Mouse (Mus musculus) cortical plate, adult 2 months (tissue): ENCODE data around the gene Arpc2. TPM values are rescaled to one million over a fixed set of nuclear protein-coding genes. Genes with fewer than 3 reads are reported as not detected.

Experiments
- H3K27ac ChIP-seq: fragments of 200-500 bp; 2 replicates; pipeline ENCODE4 v1.5.1; 2012; ENCODE audit warnings: low read length, control low read depth, inconsistent platforms; ENCODE audit not compliant: insufficient read depth
- H3K4me1 ChIP-seq: fragments of 200-500 bp; 2 replicates; pipeline ENCODE4 v1.6.1; 2011; ENCODE audit warnings: low read length; ENCODE audit not compliant: control insufficient read depth, insufficient read depth
- H3K4me3 ChIP-seq: fragments of 200-500 bp; 2 replicates; pipeline ENCODE4 v1.5.1; 2011; ENCODE audit warnings: mild to moderate bottlenecking, low read length, control low read depth; ENCODE audit not compliant: insufficient read depth
- CTCF ChIP-seq: fragments of 200-500 bp; IDR thresholded peaks from 2 replicates; pipeline ENCODE4 v1.5.1; 2011; ENCODE audit warnings: mild to moderate bottlenecking, control low read depth, low read length; ENCODE audit not compliant: insufficient read depth; ENCODE audit errors: extremely low read depth
- POLR2A ChIP-seq: fragments of 200-500 bp; IDR thresholded peaks from 2 replicates; pipeline ENCODE4 v1.6.1; 2011; ENCODE audit warnings: mild to moderate bottlenecking, low read length, control low read depth; ENCODE audit not compliant: insufficient read depth; ENCODE audit errors: extremely low read depth
- polyA plus RNA-seq: library from polyadenylated mRNA; depleted of rRNA; stranded (reverse); fragments of >200 nt; gene quantifications from 2 replicates; pipeline ENCODE4 v1.2.3, GENCODE M21; 2012

The Arpc2 gene
- polyA plus RNA-seq, 1 experiment: 232 TPM

DNA sequence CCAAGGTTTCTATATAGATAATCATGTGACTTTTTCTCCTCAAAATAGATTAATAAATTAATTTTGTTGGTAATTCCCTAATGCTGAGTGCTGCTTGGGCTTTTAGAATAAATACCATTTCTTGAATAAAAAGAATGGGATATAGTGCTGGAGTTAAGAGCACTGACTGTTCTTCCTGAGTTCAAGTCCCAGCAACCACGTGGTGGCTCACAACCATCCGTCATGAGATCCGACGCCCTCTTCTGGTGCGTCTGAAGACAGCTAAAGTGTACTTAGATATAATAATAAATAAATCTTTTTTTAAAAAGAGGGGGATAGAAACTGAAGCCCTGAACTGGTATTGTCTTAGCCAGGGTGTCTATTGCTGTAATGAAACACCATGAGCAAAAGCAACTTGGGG, 32.4 kb upstream of the Arpc2 start:
- H3K4me3 ChIP-seq: no peak overlapping the region
- peaks cover 3% of the 10 kb centered on the region; the same call in 1 of the 2 replicates for H3K4me1 ChIP-seq
- no peak for TF ChIP-seq CTCF
- no peak for TF ChIP-seq POLR2A
- H3K27ac ChIP-seq: no peak overlapping the region

DNA sequence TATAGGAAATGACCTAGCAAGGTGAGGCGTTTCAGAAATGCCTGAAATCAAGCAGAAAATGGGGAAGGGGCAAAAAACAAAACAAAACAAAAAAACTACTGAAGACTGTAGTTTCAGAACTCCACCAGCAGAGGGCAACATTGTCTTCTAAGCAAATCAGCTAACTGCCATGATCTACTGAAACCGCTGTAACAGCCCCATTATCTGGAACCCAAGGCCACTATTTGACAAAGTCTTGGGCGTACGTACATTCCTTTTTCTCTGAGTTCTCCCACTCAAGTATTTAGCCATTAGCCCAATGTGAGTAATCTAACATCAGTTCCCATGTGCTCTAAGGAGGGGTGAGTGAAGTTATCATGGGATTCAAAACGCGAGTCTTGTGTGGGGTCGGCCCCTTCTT, 30.0 kb upstream of the Arpc2 start:
- TF ChIP-seq POLR2A: no peak
- peak; percentile 54 for TF ChIP-seq CTCF
- H3K4me1 ChIP-seq: peaks cover 3% of the 10 kb centered on the region; the same call in 1 of the 2 replicates

GRCm38 (mm10) chr1:74206642-74207041, 29.2 kb upstream of the Arpc2 start:
- Histone ChIP-seq H3K4me3 (no peak overlapping the region), H3K4me1 (peaks cover 3% of the 10 kb centered on the region; the same call in 1 of the 2 replicates), H3K27ac (no peak overlapping the region)
- TF ChIP-seq CTCF (no peak), POLR2A (no peak)

More for the DNA sequence above, 30.0 kb upstream of the Arpc2 start:
- no peak overlapping the region for H3K4me3 ChIP-seq
- H3K27ac ChIP-seq: no peak overlapping the region

DNA sequence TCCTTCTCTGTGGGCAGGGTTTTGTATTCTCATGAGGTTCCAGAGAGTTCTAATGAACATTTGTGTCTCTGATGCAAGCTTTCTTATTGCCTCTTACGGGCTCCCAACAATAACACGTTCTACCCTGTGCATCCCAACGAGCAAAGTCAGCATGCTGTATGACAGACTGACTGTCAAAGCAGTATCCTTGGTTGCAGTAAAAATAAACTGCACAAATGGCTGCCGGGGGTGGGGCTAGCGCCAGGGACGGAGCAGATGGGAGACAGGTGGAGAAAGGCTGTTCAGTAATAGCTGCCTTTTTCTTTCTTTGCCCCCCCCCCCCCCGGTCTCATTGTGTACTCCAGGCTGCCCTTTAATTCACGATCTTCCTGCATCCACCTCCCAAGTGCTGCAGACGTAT, 28.0 kb upstream of the Arpc2 start:
- Histone ChIP-seq H3K27ac (no peak overlapping the region), H3K4me1 (peaks cover 3% of the 10 kb centered on the region; the same call in 1 of the 2 replicates), H3K4me3 (no peak overlapping the region)
- TF ChIP-seq POLR2A (no peak), CTCF (no peak)

- H3K4me3 ChIP-seq: no peak overlapping the region
- no peak overlapping the region for H3K27ac ChIP-seq
- peaks cover 3% of the 10 kb centered on the region; the same call in 1 of the 2 replicates for H3K4me1 ChIP-seq
- no peak for TF ChIP-seq POLR2A
- TF ChIP-seq CTCF: no peak
Measured at GRCm38 (mm10) chr1:74208941-74209340, 26.9 kb upstream of the Arpc2 start.

DNA sequence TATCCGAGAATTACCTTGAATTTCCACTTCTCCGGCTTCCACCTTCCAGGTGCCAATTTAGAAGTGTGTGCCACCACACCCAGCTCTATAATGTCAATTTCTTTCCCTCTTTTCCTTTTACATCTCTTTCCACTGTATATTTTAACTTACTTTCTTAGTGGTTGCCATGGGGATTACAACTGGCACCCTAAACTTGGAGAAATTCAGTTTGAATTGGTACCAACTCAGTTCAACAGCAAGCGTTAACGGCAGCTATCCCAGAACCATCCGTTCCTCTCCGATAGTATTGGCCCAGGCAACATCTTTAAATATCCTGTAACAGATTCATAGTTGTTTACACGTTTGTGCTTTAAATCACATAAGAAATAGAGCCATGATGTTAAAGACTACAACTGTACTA, 16.0 kb upstream of the Arpc2 start:
- Histone ChIP-seq H3K4me1 (no peaks in the 10 kb centered on the region), H3K27ac (no peak overlapping the region), H3K4me3 (no peak overlapping the region)
- no peak for TF ChIP-seq CTCF
- no peak for TF ChIP-seq POLR2A

DNA sequence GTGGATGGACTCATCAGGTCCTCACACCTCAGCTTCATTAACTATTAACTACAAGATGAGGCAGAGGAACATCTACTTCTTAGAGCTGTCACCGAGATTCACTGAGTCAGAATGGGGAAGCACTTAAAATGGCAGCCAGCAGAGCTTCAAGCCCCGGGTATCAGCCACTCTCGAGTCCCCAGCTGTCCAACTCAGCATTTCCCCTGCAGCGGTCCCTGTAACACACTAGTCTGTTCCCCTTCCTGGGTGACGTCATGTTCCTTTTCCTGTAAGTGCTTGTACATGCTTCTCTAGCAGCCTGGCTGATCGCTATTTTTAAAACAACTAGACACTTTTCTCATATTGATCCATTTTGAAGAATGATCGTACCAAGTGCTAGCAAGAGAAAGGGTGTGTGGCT, 8.6 kb upstream of the Arpc2 start:
- TF ChIP-seq POLR2A: no peak
- TF ChIP-seq CTCF: no peak
- Histone ChIP-seq H3K4me3 (no peak overlapping the region), H3K4me1 (peaks cover 2% of the 10 kb centered on the region), H3K27ac (no peak overlapping the region)

DNA sequence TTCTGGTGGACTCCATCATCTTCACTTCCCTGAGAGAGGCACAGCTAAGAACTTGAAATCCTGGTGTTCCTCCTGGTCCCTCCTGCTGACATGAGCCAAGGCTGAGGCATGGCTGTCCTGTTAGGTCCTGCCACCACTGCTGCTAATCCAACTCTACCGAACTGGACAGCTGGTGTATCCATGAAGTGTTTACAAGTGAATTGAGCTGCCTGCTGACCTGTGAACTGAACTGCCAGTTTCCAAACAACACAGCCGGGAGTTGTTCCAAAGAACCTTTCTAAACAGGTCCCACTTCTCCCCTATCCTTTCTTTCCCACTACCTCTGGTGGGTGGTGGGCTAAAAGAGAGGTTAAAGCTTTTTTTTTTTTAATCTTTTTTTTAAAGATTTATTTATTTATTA, 5.9 kb upstream of the Arpc2 start:
- peaks cover 2% of the 10 kb centered on the region for H3K4me1 ChIP-seq
- H3K27ac ChIP-seq: no peak overlapping the region
- TF ChIP-seq POLR2A (no peak), CTCF (no peak)
- H3K4me3 ChIP-seq: no peak overlapping the region

- TF ChIP-seq POLR2A: no peak
- TF ChIP-seq CTCF: no peak
- Histone ChIP-seq H3K27ac (no peak overlapping the region), H3K4me1 (peaks cover 2% of the 10 kb centered on the region), H3K4me3 (no peak overlapping the region)
Measured at GRCm38 (mm10) chr1:74230992-74231391, 4.9 kb upstream of the Arpc2 start.

GRCm38 (mm10) chr1:74236590-74237317, 870 bp downstream of the Arpc2 start:
- Histone ChIP-seq H3K4me1 (peaks cover 5% of the 10 kb centered on the region), H3K4me3 (peak overlapping the region; percentile 95), H3K27ac (peak overlapping the region; percentile 96)
- TF ChIP-seq CTCF (no peak), POLR2A (no peak)
